Mouse (Mus musculus): ENCODE measurements at regions not wholly inside any gene's neighbourhood (a gene's known extent, or its start where the extent isn't known, plus 50 kb on each side); places are given as distances from the start of the nearest gene placed in this dataset.
"Not testable (repeated sequence)": the region's sequence is repeated elsewhere in the genome, so short reads cannot be mapped to it uniquely, and the experiment has no call there.

DNA sequence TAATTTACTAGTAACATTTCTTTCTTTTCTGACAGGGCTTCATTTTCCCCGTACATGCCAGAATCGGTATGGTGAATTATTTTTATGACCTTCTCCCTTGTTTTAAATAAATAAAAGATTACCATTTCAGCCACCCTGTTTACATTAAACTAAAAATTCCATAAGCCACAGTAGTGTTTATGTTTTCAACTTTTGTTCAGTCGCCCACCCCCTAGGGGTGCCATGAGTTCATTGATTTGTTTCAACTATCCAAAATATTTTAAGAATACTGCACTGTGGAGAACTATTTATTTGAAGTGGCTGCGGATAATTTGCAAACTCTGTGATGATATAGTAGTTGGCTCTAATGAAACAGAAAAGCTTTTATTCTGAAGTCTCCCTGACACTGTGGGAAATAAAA, 132.9 kb downstream of the Tfec start:
- 34% methylated on average over 4 of the region's 4 CpGs for WGBS
- no peaks in the 10 kb centered on the region for H3K9me3 ChIP-seq
- H3K36me3 ChIP-seq: no peaks in the 10 kb centered on the region
- no peak overlapping the region for H3K4me3 ChIP-seq
- no peak for ATAC-seq (ENCODE audit: insufficient number of reproducible peaks, insufficient read depth, low FRiP score, low TSS enrichment, low read depth)
- H3K4me2 ChIP-seq: no peak overlapping the region
- no peaks in the 10 kb centered on the region for H3K4me1 ChIP-seq
- H3K27ac ChIP-seq: no peak overlapping the region
- no peaks in the 10 kb centered on the region for H3K27me3 ChIP-seq
- H3K9ac ChIP-seq: no peak overlapping the region

DNA sequence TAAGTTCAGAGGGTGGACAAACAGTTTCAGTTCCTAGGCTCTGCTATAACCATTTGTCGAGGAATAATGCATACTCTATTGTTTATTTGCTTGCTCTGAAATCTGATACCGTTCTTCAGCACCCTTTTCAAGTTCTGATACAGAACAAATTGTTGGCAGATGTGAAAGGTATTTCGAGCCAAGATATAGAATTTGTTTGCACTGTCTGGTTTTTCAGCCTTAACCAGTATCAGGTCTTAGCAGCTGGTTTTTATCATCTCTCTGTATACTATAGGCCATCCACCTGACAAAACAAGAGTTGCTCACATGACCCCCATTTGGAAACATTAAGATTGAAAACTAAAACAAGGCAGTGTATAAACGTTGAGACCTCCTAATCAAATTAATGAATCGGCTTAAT, 133.5 kb downstream of the Tfec start:
- 19% methylated on average over 5 of the region's 5 CpGs for WGBS
- no peak for ATAC-seq (ENCODE audit: insufficient number of reproducible peaks, insufficient read depth, low FRiP score, low TSS enrichment, low read depth)
- no peaks in the 10 kb centered on the region for H3K4me1 ChIP-seq
- no peaks in the 10 kb centered on the region for H3K27me3 ChIP-seq
- no peak overlapping the region for H3K4me2 ChIP-seq
- no peaks in the 10 kb centered on the region for H3K36me3 ChIP-seq
- no peak overlapping the region for H3K4me3 ChIP-seq
- no peak overlapping the region for H3K9ac ChIP-seq
- H3K9me3 ChIP-seq: no peaks in the 10 kb centered on the region
- H3K27ac ChIP-seq: no peak overlapping the region

DNA sequence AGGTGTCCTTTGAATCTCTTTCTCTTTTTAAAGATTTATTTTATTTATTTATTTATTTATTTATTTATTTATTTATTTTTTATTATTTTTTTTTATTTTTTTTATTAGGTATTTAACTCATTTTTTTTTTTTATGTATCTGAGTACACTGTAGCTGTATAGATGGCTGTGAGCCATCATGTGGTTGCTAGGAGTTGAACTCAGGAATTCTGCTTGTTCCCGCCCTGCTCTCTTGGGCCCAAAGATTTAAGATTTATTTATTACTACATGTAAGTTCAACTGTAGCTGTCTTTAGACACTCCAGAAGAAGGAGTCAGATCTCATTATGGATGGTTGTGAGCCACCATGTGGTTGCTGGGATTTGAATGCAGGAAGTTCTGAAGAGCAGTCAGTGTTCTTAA, 143.2 kb downstream of the Tfec start:
- H3K4me1 ChIP-seq; ATAC-seq (ENCODE audit: insufficient number of reproducible peaks, insufficient read depth, low FRiP score, low TSS enrichment, low read depth); H3K9me3 ChIP-seq; H3K4me3 ChIP-seq; H3K9ac ChIP-seq; H3K27ac ChIP-seq; H3K4me2 ChIP-seq; H3K27me3 ChIP-seq; H3K36me3 ChIP-seq: not testable (repeated sequence)
- WGBS: 86% methylated on average over 1 of the region's 1 CpGs

DNA sequence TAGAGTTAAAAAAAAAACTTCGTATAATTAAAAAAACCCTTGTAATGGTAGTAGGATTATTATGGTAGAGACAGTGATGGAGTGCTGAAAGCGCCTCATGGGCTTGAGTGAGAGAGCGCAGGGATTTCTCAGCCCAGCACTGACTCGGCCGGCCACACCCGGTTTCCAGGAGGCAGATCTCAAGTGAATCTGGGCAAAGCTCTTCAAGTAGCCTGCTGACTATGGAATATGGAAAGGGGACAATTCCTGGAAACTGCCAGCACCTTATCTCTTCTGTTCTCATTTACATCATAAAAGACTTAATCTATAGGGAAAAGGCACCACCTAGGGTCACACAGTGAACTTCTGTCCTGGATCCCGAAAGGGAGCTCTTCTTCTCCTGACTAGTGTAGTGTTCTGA, 165.1 kb downstream of the Tfec start:
- no peaks in the 10 kb centered on the region for H3K27me3 ChIP-seq
- H3K9ac ChIP-seq: no peak overlapping the region
- no peaks in the 10 kb centered on the region for H3K9me3 ChIP-seq
- 83% methylated on average over 7 of the region's 7 CpGs for WGBS
- H3K36me3 ChIP-seq: no peaks in the 10 kb centered on the region
- H3K4me3 ChIP-seq: no peak overlapping the region
- no peak for ATAC-seq (ENCODE audit: insufficient number of reproducible peaks, insufficient read depth, low FRiP score, low TSS enrichment, low read depth)
- no peaks in the 10 kb centered on the region for H3K4me1 ChIP-seq
- no peak overlapping the region for H3K4me2 ChIP-seq
- H3K27ac ChIP-seq: no peak overlapping the region

DNA sequence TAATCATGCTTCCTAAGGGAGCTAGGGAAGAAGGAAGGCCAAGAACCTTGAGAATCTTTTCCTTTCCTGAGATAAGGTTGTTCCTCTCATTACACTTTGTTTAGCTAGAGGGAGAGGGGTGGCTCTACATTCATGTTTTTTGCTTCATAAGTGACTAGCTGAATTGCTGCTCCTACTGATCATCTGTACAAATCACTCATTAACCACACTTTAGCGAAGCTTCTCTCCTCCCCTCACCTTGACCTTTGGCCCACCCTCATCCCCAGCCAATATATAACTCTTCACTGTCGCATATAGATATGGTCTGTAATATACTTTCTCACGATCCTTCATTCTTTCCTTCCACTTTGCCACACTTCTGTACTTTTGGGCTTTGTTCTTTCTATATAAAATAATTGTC, 166.1 kb downstream of the Tfec start:
- Histone ChIP-seq H3K9ac (no peak overlapping the region), H3K4me2 (no peak overlapping the region), H3K36me3 (no peaks in the 10 kb centered on the region), H3K9me3 (no peaks in the 10 kb centered on the region), H3K4me1 (no peaks in the 10 kb centered on the region), H3K27me3 (peaks cover 3% of the 10 kb centered on the region), H3K27ac (no peak overlapping the region), H3K4me3 (no peak overlapping the region)
- WGBS: 83% methylated on average over 3 of the region's 3 CpGs
- ATAC-seq (ENCODE audit: insufficient number of reproducible peaks, insufficient read depth, low FRiP score, low TSS enrichment, low read depth): no peak

DNA sequence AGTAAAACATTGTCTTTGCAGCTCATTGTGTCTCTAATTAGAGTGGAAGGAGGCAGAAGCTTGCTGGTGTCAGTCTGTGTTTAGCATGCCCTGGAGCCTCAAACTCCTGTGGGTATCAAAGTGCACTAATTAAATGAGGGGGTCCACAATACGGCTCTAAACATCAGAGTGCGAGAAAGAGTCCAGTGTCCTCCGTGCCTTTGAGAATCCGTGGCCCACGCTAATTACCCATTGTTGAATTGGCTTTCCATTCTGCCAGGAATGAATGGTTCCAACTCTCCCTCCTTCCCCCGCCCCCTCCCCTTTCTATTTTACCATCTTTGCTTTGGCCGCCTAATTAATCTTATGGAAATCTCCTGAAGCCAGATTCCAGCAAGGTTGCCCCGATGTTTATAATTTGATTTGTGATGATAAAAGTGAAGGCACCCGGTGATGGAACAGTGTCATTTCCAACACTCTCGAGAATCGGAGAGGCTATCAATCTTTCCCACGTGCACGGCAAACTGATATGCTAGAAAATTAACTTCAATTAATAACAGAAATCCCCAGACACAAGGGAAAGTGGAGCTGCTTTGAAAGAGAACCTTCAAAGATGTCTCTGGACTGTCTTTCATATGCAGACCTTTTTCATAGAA, 170.9 kb downstream of the Tfec start:
- no peak overlapping the region for H3K9ac ChIP-seq
- WGBS: 16% methylated on average over 13 of the region's 13 CpGs
- no peak overlapping the region for H3K4me3 ChIP-seq
- no peaks in the 10 kb centered on the region for H3K36me3 ChIP-seq
- H3K27ac ChIP-seq: no peak overlapping the region
- ATAC-seq (ENCODE audit: insufficient number of reproducible peaks, insufficient read depth, low FRiP score, low TSS enrichment, low read depth): no peak
- H3K4me2 ChIP-seq: no peak overlapping the region
- H3K4me1 ChIP-seq: no peaks in the 10 kb centered on the region
- no peaks in the 10 kb centered on the region for H3K9me3 ChIP-seq
- peaks cover 5% of the 10 kb centered on the region for H3K27me3 ChIP-seq

DNA sequence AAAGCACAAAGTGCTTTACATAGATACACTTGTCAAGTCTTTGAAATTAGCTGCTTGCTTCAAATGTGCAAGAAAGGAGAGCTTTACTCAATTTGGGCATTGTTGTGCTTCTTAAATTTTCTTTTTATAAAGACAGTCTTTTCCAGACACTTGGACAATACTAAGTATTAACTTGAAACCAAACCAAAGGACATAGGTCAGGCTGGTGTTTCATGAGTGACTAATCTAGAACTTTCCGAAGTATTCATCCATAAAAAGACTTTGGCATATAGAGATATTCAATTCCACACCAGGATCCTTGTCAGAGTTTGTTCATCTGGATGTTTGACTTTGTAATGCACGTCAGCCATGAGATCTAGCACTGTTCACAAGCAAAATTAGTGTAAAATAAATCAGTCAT, 173.0 kb downstream of the Tfec start:
- Histone ChIP-seq H3K4me1 (no peaks in the 10 kb centered on the region), H3K27me3 (peaks cover 5% of the 10 kb centered on the region), H3K36me3 (no peaks in the 10 kb centered on the region), H3K27ac (no peak overlapping the region), H3K9me3 (no peaks in the 10 kb centered on the region), H3K4me3 (no peak overlapping the region), H3K4me2 (no peak overlapping the region), H3K9ac (no peak overlapping the region)
- no peak for ATAC-seq (ENCODE audit: insufficient number of reproducible peaks, insufficient read depth, low FRiP score, low TSS enrichment, low read depth)
- WGBS: 91% methylated on average over 2 of the region's 2 CpGs

DNA sequence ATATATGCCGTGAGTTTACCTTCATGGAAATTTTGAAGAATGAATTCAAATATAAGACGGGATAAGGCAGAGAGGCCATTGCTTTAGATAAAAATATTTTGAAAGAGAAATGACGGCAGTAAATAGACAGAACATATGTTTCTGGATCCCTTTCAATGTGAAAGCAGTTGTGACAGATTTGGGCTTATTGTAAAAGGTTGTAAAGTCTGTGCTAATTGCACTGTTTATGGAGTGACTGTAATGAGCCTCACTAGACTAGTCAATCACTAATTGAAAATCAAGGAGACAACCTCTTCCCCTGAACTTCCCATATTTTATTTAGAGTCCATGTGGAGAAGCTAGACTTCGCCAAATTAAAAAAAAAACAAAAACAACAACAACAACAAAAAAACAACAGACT, 193.7 kb downstream of the Tfec start:
- Histone ChIP-seq H3K27ac (no peak overlapping the region), H3K9ac (no peak overlapping the region), H3K9me3 (no peaks in the 10 kb centered on the region), H3K36me3 (no peaks in the 10 kb centered on the region), H3K4me1 (peaks cover 9% of the 10 kb centered on the region), H3K27me3 (peaks cover 45% of the 10 kb centered on the region), H3K4me2 (no peak overlapping the region), H3K4me3 (no peak overlapping the region)
- ATAC-seq (ENCODE audit: insufficient number of reproducible peaks, insufficient read depth, low FRiP score, low TSS enrichment, low read depth): no peak
- WGBS: 84% methylated on average over 4 of the region's 4 CpGs

DNA sequence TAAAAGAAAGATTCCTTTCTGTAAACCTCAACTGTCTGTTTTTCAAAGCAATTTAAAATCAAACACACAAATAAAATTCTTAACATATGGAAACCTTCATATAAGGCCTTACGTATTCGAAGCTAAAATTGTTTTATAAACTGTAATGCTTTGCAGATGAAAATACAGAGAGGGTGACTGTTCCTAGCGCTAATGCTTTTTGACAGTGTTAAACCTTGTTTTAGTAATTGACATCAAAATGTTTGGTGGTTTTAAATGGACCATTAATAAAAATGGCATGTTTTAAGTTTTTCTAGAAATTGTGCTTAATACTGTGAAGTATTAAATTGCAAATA, 194.9 kb downstream of the Tfec start:
- H3K36me3 ChIP-seq: no peaks in the 10 kb centered on the region
- no peak overlapping the region for H3K4me2 ChIP-seq
- H3K27ac ChIP-seq: no peak overlapping the region
- H3K27me3 ChIP-seq: peaks cover 44% of the 10 kb centered on the region
- ATAC-seq (ENCODE audit: insufficient number of reproducible peaks, insufficient read depth, low FRiP score, low TSS enrichment, low read depth): no peak
- no peak overlapping the region for H3K9ac ChIP-seq
- H3K9me3 ChIP-seq: no peaks in the 10 kb centered on the region
- WGBS: 24% methylated on average over 3 of the region's 3 CpGs
- no peak overlapping the region for H3K4me3 ChIP-seq
- peaks cover 9% of the 10 kb centered on the region for H3K4me1 ChIP-seq

DNA sequence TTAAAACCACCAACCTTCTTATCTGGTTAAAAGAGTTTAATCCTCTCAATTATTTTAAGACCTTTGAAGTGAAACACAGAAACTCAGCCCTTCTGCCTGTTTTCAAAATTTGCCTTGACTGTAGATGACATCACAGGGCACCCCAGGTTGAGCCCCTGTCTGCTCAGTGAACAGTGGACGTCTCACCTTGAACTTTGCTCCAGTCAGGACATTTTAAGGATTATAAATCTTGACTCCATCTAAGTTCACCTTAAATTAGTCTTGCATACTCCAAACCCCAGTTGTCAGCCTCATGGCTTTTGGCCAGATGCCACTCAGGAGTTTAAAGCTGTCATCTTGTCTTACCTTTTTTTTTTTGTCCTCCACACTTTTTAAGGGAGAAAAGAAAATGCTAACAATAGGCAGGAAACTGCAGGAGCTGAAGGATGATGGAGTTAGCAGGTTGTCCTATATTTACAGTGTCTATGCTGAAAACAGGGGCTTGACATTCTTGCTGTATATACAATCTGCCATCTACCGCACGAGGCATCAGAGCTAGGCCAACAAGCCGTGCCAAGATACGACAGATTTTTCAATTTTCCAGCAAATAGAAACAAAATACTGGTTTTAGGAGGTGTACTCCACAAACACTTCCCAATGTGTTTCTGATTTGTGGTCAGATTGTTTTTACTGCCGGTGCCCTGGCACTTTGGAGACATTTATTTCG, 195.4 kb downstream of the Tfec start:
- H3K4me1 ChIP-seq: peaks cover 9% of the 10 kb centered on the region
- H3K36me3 ChIP-seq: no peaks in the 10 kb centered on the region
- H3K9ac ChIP-seq: no peak overlapping the region
- no peak for ATAC-seq (ENCODE audit: insufficient number of reproducible peaks, insufficient read depth, low FRiP score, low TSS enrichment, low read depth)
- H3K4me2 ChIP-seq: no peak overlapping the region
- no peaks in the 10 kb centered on the region for H3K9me3 ChIP-seq
- no peak overlapping the region for H3K4me3 ChIP-seq
- 24% methylated on average over 7 of the region's 7 CpGs for WGBS
- H3K27me3 ChIP-seq: peaks cover 44% of the 10 kb centered on the region
- no peak overlapping the region for H3K27ac ChIP-seq

DNA sequence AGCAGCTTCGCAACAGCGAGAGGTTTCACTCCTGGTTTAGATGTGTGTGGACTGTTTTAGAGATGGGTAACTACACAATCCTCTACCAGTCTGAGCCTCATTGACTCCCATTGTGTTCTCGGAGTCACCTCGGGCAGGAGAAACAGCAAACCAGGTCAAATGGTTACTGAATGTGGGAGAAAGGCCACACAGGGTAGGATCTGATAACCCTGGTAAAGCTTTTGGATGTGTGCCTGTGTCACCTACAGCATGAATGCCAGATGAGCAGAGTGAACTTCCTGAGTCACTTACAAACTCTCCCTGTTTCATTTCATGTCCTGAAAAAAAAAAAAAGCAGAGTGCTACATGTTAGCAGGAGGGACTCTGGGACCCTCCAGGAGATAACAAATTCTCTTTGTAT, 201.0 kb downstream of the Tfec start:
- 72% methylated on average over 4 of the region's 4 CpGs for WGBS
- H3K27ac ChIP-seq: no peak overlapping the region
- no peaks in the 10 kb centered on the region for H3K9me3 ChIP-seq
- H3K4me1 ChIP-seq: peaks cover 4% of the 10 kb centered on the region; the same call in 1 of the 2 replicates
- ATAC-seq (ENCODE audit: insufficient number of reproducible peaks, insufficient read depth, low FRiP score, low TSS enrichment, low read depth): no peak
- no peaks in the 10 kb centered on the region for H3K36me3 ChIP-seq
- H3K9ac ChIP-seq: no peak overlapping the region
- no peak overlapping the region for H3K4me2 ChIP-seq
- peaks cover 44% of the 10 kb centered on the region for H3K27me3 ChIP-seq
- H3K4me3 ChIP-seq: no peak overlapping the region

DNA sequence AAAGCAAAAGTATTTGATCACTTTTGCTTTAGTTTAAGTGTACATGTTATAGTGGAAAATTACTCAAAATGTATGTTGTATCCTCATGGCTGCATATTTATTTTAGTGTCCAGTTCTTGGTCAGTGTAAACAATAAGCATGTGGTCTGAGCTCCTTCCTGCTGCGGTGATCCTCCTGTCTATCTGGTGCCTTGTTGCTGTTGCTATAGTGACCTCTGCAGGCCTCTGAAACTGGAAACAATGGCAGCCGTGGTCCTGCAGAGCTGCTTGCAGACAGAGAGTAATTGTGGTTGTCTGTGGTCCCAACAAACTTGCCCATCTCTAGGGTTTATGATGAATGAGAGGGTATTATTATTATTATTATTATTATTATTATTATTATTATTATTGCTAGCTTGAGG, 230.2 kb downstream of the Tfec start:
- H3K4me2 ChIP-seq: no peak overlapping the region
- ATAC-seq (ENCODE audit: insufficient number of reproducible peaks, insufficient read depth, low FRiP score, low TSS enrichment, low read depth): no peak
- H3K4me3 ChIP-seq: no peak overlapping the region
- H3K9me3 ChIP-seq: no peaks in the 10 kb centered on the region
- H3K9ac ChIP-seq: no peak overlapping the region
- 2% methylated on average over 2 of the region's 2 CpGs for WGBS
- no peaks in the 10 kb centered on the region for H3K36me3 ChIP-seq
- no peaks in the 10 kb centered on the region for H3K27me3 ChIP-seq
- no peaks in the 10 kb centered on the region for H3K4me1 ChIP-seq
- no peak overlapping the region for H3K27ac ChIP-seq

Measured in embryonic facial prominence, embryonic 13.5 days (tissue).